Mouse (Mus musculus) heart, postnatal 0 days (tissue): ENCODE data around the gene Adgrg3.

Experiments used
- CTCF ChIP-seq: IDR thresholded peaks from 2 replicates; pipeline ENCODE4 v1.5.1; 2016; ENCODE audit warnings: antibody characterized with exemption, control low read depth, low read depth
- EP300 ChIP-seq: IDR thresholded peaks from 2 replicates; pipeline ENCODE4 v1.6.1; 2016; ENCODE audit warnings: antibody characterized with exemption, low read depth

DNA sequence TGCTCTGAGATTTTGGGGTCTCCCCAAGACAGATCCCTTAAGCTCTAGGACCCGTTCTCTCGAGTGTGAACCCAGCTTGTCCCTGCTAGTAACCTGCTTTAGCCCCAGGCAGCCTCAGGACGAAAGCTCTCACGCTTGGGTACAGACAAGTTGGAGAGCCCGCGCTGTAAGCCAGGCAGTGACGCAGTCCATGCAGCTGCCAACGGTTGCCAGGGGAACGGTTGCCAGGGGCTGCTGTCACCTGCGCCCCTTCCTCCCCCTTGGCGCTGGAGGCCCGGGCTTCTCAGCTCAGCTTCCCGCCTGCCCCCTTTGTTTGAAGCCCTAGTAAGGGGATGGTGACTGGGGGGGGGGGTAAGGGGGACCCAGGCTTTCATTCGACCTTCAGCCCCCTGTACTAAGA is 23.5 kb upstream of the Adgrg3 start:
- TF ChIP-seq EP300 (no peak), CTCF (no peak)
